Mouse (Mus musculus): ENCODE measurements at regions not wholly inside any gene's neighbourhood (a gene's known extent, or its start where the extent isn't known, plus 50 kb on each side); places are given as distances from the start of the nearest gene placed in this dataset.

DNA sequence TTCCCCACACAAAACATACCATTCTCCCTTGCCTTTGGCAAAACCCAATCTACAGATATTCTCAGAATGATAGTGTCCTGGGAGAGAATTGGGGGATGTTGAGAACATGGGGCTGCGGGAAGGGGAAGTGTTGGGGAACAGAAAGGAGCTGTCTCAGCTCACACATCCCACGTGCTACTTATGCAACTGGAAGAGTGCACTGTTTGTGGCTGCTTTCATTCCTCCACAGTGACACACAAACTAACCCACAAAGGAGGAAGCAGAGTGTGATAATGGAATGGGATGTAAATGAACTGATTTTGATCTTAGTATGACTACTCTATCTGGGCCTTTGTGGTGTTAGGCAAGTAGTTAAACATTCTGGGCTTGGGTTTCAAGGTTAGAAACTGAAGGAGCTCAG is 317.3 kb upstream of the Epha4 start:
- DNase-seq (ENCODE audit: extremely low spot score in 1 of 2, low spot score in 2 of 2) = no peak
- intact Hi-C loops (cut with DNase I) = no loop called here
- no peak overlapping the region for H3K4me3 ChIP-seq
- no peak overlapping the region for H3K27ac ChIP-seq
- no peak for TF ChIP-seq CTCF (IDR thresholded peaks at IDR 0.05)

DNA sequence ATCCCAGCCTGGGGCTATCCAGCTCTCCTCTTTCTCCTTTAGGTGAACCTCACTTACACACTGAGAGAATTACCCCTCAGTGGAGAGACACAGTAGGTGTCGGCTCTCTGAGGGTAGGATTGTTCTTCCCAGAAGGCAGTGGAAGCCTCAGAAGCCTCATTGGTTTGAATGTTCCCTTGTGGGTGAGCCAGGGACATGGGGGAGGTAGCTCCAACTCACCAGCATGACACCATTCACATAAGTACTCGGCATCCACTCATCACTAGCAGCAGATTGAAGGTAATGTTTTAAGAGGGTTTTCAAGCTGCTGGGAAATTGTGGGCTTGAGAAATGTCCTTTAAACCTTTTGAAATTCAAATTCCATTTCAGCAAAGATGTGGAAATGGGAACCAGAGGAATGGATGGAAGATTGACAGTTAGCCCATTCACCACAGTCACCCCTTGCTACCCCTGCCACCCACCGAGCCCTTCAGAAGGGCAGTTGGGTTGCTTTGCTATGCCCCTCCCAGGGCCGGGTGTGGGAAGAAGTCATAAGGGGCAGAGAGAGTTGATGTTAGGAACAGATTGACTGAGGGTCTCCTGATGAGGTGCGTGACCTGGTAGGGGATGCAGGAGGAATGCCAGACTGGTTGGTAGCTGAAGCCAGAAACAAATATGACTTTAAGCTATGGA is 310.0 kb upstream of the Epha4 start:
- DNase-seq (ENCODE audit: extremely low spot score in 1 of 2, low spot score in 2 of 2) = peak; percentile 13 to 17
- Histone ChIP-seq H3K4me3 (no peak overlapping the region), H3K27ac (peak overlapping the region; percentile 47)
- intact Hi-C loops (cut with DNase I) = loop anchor here (10.0 kb wide), 1 partner anchor 300 kb away; no protein-coding TSS in a partner anchor
- TF ChIP-seq CTCF (IDR thresholded peaks at IDR 0.05) = no peak

DNA sequence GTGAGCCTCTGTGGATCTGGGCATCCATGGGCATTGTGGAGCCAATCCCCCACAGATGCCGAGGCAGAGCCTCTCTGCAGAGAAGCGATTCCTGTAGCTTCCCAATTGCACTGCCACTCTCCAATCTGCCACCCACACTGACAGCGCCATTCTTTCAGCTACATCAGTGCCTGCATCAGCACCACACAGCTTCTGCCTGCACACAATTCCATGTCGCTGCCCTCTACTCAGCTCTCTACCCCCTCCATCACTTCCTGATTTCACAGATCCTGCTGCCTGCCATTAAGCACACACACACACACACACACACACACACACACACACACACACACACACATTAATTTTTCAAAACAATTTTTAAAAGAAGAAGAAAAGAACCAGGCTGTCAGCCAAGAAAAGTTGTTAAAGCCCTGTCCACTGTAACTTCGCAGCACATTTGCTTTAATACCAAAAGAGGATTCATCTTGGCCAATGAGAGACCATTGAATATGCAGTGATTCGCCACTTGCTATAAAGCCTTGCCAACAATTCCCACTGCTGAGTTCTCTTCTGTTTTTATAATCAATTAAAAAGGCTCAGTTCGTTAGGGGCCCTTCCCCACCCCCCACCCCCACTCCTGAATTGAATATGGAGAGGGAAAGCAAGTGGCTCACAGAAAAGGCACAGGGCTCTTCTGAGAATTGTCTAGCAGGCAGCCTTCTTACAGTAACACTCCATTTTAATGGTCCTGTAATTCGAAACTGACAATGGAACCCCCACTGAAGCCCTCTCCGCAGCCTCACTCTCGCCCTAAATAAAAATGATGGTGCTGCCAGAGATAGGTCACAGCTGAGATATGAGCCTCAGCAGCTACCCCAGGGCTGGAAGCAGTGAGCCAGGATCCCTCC is 309.2 kb upstream of the Epha4 start:
- intact Hi-C loops (cut with DNase I) = loop anchor here (10.0 kb wide), 1 partner anchor 299 kb away; no protein-coding TSS in a partner anchor
- TF ChIP-seq CTCF (IDR thresholded peaks at IDR 0.05) = no peak
- Histone ChIP-seq H3K4me3 (no peak overlapping the region), H3K27ac (peak overlapping the region; percentile 47)
- peak; percentile 19 to 29 for DNase-seq (ENCODE audit: extremely low spot score in 1 of 2, low spot score in 2 of 2)

DNA sequence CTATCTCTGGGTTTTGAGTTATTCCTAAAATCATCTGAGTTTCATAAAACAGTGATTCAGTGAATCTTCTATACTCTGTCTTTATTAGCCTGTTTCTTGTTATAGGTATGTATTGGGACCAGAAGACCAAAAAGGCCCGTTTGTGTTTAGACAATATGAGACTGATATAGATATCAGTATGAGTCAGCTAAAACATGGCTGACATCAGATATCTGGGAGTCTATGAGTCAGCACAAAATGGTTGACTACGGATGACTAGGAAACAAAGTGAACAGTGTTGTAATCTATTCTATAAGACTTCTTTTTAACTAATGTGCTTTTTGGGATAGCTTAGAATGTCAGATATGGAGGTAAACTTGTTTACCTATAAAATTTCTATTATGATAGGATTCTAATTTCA is 305.2 kb upstream of the Epha4 start:
- H3K27ac ChIP-seq = no peak overlapping the region
- intact Hi-C loops (cut with DNase I) = loop anchor here (10.0 kb wide), 1 partner anchor 295 kb away; no protein-coding TSS in a partner anchor

DNA sequence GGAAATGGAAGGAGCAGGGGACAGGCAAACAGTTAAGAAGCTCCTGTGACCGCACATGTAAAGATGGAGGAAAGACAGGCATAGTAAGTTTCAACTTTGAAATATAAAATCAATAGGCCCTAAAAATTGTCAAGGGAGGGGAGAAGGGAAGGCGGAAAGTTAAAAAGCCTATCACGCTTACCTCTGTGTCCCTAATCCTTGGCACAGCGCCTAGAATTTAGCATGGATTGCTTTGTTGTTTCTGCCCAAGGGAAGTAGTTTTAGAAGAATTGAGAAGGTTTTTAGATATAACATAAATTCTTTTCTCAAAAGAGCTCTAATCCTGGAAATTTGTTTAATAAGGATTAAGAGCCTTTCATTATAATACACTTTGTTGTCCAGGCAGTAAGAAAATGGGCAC is 300.6 kb upstream of the Epha4 start:
- DNase-seq (ENCODE audit: extremely low spot score in 1 of 2, low spot score in 2 of 2) = no peak
- Histone ChIP-seq H3K27ac (no peak overlapping the region), H3K4me3 (no peak overlapping the region)
- intact Hi-C loops (cut with DNase I) = no loop called here
- no peak for TF ChIP-seq CTCF (IDR thresholded peaks at IDR 0.05)

More for the DNA sequence above, 305.2 kb upstream of the Epha4 start:
- no peak for DNase-seq (ENCODE audit: extremely low spot score in 1 of 2, low spot score in 2 of 2)
- H3K4me3 ChIP-seq = no peak overlapping the region
- no peak for TF ChIP-seq CTCF (IDR thresholded peaks at IDR 0.05)

DNA sequence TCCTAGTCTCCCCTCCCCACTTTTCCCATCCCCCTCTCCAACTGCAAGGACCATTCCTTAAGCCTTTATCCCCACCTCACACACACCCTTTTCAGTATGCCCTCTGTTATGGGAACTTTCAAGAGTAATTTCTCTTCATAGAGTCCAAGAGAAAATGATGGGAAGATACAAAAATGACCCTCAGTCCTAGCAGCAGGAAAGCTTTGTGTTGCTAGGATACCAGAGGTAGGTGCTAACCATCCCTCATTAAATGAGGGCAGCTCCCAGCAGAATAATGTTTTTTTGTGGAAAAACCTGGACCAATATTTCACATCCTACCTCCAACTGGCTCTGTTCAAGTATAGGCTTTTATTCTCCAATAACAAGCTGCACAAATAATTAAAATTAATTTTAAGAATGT is 296.7 kb upstream of the Epha4 start:
- Histone ChIP-seq H3K27ac (no peak overlapping the region), H3K4me3 (no peak overlapping the region)
- TF ChIP-seq CTCF (IDR thresholded peaks at IDR 0.05) = no peak
- intact Hi-C loops (cut with DNase I) = no loop called here
- no peak for DNase-seq (ENCODE audit: extremely low spot score in 1 of 2, low spot score in 2 of 2)

DNA sequence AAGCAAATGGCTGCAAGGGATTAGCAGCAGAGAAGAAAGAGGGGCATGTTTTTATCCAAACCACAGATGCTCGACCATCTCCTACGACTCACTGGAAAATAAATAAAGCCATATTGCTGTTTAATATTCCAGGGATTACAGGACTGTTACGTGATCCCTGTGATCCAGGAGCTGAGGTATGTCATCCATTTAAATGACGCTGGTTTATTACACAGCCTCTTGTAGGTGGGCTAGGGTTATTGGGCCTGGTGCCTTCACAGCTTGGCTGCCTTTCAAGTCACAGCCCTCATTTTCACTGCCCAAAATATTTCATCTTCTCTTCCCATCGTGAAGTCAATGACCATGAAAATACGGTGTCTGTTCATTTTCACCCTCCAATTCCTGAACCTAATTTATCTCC is 276.1 kb upstream of the Epha4 start:
- Histone ChIP-seq H3K4me3 (no peak overlapping the region), H3K27ac (no peak overlapping the region)
- TF ChIP-seq CTCF (IDR thresholded peaks at IDR 0.05) = no peak
- no peak for DNase-seq (ENCODE audit: extremely low spot score in 1 of 2, low spot score in 2 of 2)
- intact Hi-C loops (cut with DNase I) = no loop called here

DNA sequence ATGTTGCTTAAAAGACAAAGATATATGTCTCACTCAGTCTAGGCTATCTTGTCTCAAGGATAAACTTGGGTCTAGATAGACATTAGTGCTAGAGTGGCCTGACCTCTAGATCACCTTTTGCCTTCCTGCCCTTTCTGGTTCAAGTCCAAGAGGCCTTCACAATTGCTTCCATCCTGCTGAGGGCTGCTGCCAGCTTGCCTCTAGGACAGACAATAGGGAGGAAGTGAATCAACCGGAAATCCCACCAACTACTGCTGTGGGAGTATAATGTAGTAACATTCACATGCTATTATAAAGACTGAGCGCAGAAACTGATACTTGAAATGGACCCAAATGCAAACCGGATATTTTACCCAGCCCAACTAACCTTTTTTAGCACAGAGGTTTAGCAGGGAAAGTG is 239.4 kb upstream of the Epha4 start:
- no peak for TF ChIP-seq CTCF (IDR thresholded peaks at IDR 0.05)
- intact Hi-C loops (cut with DNase I) = no loop called here
- no peak for DNase-seq (ENCODE audit: extremely low spot score in 1 of 2, low spot score in 2 of 2)
- Histone ChIP-seq H3K27ac (no peak overlapping the region), H3K4me3 (no peak overlapping the region)

DNA sequence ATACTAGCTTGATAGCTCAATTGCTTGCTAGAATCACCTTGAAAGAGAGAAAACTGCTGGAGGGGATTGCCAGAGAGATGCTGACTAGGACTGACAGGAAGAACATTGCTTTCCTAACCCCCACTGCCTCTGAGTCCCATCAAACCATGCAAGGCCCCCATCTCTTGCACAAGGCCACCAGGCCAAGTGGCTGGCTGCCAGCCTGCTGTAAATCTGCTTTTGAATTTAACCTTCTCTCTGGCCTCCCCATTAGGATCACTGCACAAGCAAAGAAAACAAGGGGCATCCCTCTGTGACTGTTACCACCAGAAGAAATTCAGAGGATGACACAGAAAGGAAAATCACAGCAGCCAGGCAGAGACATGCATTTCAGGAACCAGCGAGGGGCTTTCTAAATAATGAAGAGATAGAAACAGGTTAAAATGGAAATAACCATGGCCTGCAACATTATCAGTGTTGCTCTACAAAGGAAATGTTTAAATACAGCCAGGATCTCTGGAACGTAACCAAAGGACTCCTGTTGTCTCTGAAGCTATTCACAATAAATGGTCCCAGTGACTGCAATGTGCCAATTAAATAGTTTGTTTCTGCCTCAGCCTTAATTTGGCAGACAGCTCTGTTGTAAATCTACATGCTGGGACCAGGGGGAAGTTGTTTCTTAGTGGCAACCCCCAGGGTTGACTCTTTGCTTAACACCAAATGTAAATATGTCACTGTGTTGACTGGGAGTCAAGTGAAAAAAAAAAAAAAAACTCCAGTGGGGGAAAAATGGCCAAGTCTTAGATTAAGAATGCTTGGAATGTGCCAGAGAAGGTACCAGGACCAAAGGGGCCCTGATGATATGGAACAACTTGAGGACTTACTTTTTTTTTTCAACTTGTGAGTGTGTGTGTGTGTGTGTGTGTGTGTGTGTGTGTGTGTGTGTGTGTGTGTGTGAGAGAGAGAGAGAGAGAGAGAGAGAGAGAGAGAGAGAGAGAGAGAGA is 233.9 kb upstream of the Epha4 start:
- intact Hi-C loops (cut with DNase I) = no loop called here
- DNase-seq (ENCODE audit: extremely low spot score in 1 of 2, low spot score in 2 of 2) = no peak
- TF ChIP-seq CTCF (IDR thresholded peaks at IDR 0.05) = no peak
- H3K27ac ChIP-seq = no peak overlapping the region
- no peak overlapping the region for H3K4me3 ChIP-seq

DNA sequence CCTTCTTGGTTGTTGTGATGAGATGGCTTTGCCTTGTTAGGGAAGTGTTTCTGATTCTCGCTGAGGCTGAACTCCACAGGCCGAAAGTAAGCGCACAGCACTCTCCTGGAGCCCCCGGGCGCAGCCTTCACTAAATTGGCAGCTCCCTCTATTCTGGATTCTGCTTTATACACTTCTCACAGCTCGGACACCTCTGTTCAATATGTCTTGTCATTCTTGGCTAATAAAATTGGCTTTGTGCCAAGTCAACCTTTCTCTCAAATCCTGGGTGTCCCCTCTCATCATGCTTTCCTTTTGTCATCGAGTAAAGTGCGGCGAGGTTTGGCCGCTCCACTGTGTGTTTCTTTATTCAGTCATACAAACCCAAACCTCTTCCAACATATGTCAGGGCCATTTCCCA is 217.2 kb upstream of the Epha4 start:
- no peak for DNase-seq (ENCODE audit: extremely low spot score in 1 of 2, low spot score in 2 of 2)
- no peak for TF ChIP-seq CTCF (IDR thresholded peaks at IDR 0.05)
- H3K27ac ChIP-seq = no peak overlapping the region
- intact Hi-C loops (cut with DNase I) = no loop called here
- no peak overlapping the region for H3K4me3 ChIP-seq

DNA sequence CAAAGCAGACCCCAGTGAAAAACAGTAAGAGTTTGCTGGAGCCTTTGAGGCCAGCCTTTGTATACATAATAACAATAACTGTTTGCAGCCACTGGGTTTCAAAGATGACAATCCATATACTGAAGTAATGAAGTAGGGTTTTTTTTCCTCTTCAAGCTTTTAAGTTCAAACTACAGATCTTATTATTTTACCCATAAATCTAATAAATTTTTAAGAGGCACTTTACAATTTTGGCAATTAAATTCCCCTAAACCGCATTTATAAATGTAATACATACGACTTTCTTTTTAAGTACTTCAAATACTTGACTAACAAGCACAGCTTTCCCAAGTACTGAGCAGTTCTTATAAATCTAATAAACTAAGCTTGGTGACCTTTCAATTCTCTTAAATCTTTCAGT is 212.7 kb upstream of the Epha4 start:
- intact Hi-C loops (cut with DNase I) = no loop called here
- DNase-seq (ENCODE audit: extremely low spot score in 1 of 2, low spot score in 2 of 2) = no peak
- TF ChIP-seq CTCF (IDR thresholded peaks at IDR 0.05) = no peak
- no peak overlapping the region for H3K27ac ChIP-seq
- H3K4me3 ChIP-seq = no peak overlapping the region
